Mouse (Mus musculus) cortical plate, adult 2 months (tissue): ENCODE measurements at regions not wholly inside any gene's neighbourhood (a gene's known extent, or its start where the extent isn't known, plus 50 kb on each side); places are given as distances from the start of the nearest gene placed in this dataset.

Experiments
- CTCF ChIP-seq: fragments of 200-500 bp; IDR thresholded peaks from 2 replicates; pipeline ENCODE4 v1.5.1; 2011; ENCODE audit warnings: mild to moderate bottlenecking, control low read depth, low read length; ENCODE audit not compliant: insufficient read depth; ENCODE audit errors: extremely low read depth
- POLR2A ChIP-seq: fragments of 200-500 bp; IDR thresholded peaks from 2 replicates; pipeline ENCODE4 v1.6.1; 2011; ENCODE audit warnings: mild to moderate bottlenecking, low read length, control low read depth; ENCODE audit not compliant: insufficient read depth; ENCODE audit errors: extremely low read depth

DNA sequence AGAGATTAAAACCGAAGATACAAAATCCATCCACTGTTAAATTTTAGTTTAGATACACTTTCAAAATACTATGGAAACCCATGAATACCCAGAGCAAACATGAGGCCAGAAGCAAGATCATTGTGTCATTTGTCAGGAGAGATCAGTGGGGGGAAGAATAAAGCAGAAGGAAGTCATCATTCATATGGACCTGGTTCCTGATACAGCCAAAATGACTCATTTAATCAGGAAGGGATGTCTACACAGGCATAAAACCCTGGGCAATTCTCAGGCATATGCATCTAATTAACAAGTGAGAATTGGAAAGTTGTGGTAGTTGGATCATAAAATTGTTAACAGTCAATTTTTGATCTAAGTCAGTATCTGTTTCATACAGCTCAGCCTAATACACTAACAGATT, 379.2 kb upstream of the Cited2 start:
- no peak for TF ChIP-seq CTCF
- no peak for TF ChIP-seq POLR2A
